Mouse (Mus musculus): ENCODE data around the gene Capzb.

Gene Capzb

DNA sequence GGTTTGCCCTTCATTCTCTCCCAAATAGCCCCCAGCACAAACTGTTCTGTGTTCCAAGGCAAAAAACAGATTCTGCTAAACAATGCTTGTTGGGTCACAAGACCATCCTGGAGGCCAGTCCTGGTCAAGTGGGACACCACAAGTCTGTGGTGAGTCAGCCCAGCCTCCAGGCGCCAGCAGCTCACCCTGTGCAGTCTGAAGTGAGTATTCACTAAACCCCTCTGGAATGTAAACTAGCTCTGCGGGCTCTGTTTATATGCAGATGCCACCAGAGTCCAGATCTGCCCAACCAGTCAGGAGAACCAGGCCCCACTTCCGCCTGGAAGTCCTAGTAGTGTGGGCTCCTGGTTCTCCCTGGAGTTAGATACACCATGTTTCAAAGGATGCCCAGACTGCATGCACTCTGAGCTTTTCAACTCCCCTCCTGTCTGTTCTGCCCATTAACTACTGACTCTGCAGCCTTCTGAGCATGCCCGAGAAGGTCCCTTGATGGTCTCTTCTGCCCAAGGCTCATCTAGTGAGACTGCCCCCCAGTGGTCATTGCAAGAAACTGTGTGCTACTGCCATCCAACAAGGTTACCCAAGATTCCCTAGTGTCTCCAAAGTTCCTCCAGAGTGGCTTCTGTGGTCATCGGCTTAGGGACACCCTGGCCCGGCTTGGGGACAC, 39.9 kb downstream of the Capzb start:
- 0 out of 2 replicates have a peak, but pooled peaks have one; percentile 59 for ATAC-seq (ENCODE audit: insufficient number of reproducible peaks, low FRiP score, low TSS enrichment)

- ATAC-seq (ENCODE audit: insufficient number of reproducible peaks, low FRiP score, low TSS enrichment): no peak
Measured at GRCm38 (mm10) chr4:139233146-139233495, 40.4 kb downstream of the Capzb start.

DNA sequence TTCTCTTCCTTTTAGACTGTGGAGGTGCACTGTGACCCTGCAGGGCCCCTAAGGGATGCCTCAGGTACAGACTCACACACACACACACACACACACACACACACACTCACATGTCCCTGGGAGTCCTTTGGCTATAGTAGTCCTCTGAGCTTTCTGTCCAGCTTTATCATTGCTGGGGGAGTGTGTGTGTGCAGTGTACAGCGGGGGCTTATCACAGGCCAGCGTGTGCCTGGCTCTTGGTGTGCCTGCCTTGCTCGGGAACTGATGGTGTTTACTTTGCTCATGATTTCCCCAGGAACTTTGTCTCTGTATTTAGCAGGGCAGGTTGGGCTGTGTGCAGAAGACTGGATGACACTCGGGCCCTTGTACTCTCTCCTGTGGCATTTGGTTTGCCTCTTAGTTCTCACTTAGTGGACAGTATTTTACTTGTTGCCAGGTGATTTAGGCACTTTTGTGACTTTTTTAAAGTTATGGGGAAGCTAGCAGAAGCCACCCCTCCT, 41.1 kb downstream of the Capzb start:
- ATAC-seq (ENCODE audit: insufficient number of reproducible peaks, low FRiP score, low TSS enrichment): no peak

DNA sequence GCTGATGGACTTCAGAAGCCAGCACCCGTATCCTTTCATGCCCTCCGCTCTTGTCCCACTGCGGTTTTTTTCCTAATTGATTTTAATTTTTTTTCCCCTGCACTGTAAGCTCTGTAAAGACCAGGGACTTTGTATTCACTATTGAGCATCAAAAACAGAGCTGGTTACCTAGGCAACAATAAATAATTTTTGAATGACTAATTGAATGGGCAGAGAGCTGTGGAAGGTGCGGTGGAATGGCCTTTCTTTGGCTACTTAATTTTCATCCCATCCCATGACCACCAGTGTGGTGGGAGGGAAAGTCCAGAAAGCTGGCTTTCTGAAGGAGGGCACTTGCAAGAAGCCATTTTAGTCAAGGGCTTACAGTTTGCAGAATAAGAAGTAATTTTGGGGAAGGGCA, 41.6 kb downstream of the Capzb start:
- no peak for ATAC-seq (ENCODE audit: insufficient number of reproducible peaks, low FRiP score, low TSS enrichment)

GRCm38 (mm10) chr4:139235556-139235955, 42.9 kb downstream of the Capzb start:
- ATAC-seq (ENCODE audit: insufficient number of reproducible peaks, low FRiP score, low TSS enrichment): no peak

DNA sequence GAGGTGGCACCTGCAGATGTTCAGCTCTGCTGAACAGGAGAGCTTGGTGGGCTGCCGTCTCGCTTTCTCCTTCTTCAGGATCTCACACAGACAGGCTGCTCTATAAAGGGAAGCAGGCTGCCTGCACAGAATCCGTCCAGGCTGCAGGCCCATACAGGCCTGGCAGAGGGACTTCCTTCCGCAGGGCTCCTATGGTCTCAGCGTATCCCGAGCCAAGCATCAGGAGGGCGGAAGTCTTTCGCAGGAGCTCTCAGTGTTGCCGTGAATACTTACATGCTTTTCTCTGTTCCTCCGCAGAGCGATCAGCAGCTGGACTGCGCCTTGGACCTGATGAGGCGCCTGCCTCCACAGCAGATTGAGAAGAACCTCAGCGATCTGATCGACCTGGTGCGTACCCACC, 45.9 kb downstream of the Capzb start:
- no peak for ATAC-seq (ENCODE audit: insufficient number of reproducible peaks, low FRiP score, low TSS enrichment)

- ATAC-seq (ENCODE audit: insufficient number of reproducible peaks, low FRiP score, low TSS enrichment): no peak
Measured at GRCm38 (mm10) chr4:139240334-139240733, 47.6 kb downstream of the Capzb start.

DNA sequence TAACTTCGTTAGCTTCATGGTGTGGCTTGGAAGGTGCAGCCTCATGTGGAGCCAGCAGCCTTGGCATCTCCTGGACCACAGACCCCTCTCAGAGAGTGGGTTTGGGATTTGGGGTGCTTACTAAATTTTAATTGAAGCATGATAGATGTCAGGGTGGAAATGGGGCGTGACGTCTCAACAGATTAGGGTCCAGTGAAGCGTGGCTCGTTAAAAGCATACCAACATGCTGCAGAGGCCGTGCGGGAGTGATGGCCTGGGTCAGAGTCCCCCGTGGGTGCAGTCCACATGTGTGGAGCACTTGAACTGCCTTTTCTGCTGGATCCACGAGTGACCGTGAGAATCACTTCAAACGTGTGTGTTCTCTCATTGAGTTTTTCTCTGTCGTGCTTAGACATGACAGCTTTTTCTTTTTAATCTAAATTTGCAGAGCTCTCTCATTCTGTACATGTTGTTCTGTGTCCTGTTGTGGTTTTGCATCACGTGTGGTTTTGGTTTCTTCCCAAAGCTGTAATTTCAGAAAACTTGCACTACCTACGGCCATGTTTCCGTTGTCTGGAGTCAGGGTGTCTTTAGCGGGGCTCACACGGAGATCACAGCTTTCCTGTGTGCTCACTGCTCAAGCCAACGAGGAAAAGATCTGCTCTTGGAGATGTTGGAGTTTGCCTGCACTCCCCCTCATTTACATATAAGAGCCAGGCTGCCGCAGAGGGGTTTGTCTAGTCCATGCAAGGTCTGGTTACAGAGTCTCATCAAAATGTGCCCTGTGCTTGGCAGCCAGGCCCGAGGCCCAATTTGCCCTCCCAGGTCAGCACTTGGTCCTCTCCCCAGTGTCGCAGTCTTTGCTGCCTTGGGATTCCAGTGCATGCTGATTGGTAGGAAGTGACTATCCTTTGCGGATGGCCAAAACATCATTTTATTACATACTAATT, 49.2 kb downstream of the Capzb start:
- ATAC-seq (ENCODE audit: insufficient number of reproducible peaks, low FRiP score, low TSS enrichment): no peak

GRCm38 (mm10) chr4:139242607-139242955, 49.9 kb downstream of the Capzb start:
- no peak for ATAC-seq (ENCODE audit: insufficient number of reproducible peaks, low FRiP score, low TSS enrichment)

- no peak for ATAC-seq (ENCODE audit: insufficient number of reproducible peaks, low FRiP score, low TSS enrichment)
Measured at GRCm38 (mm10) chr4:139244176-139244575, 51.5 kb downstream of the Capzb start.

GRCm38 (mm10) chr4:139244766-139245165, 52.1 kb downstream of the Capzb start:
- ATAC-seq (ENCODE audit: insufficient number of reproducible peaks, low FRiP score, low TSS enrichment): no peak

DNA sequence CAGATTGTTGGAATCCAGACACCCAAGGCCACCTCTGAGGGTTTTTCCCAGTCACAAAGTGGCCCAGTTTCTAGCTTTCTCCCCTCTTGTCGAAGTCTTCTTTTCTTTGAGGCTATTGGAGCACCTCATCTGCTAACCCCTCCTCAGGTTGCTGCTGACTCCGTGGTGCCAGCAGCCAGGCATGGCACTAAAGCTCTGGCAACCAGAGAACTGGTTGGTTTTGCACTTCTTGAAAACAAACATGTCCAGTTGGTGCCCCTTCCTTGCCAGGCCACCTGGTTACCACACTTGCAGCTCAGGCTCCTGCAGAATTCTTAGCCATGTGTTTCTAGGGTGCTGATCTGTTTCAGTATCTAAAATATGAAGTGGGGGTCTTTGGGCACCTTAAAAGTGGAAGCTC, 52.8 kb downstream of the Capzb start:
- ATAC-seq (ENCODE audit: insufficient number of reproducible peaks, low FRiP score, low TSS enrichment): no peak

DNA sequence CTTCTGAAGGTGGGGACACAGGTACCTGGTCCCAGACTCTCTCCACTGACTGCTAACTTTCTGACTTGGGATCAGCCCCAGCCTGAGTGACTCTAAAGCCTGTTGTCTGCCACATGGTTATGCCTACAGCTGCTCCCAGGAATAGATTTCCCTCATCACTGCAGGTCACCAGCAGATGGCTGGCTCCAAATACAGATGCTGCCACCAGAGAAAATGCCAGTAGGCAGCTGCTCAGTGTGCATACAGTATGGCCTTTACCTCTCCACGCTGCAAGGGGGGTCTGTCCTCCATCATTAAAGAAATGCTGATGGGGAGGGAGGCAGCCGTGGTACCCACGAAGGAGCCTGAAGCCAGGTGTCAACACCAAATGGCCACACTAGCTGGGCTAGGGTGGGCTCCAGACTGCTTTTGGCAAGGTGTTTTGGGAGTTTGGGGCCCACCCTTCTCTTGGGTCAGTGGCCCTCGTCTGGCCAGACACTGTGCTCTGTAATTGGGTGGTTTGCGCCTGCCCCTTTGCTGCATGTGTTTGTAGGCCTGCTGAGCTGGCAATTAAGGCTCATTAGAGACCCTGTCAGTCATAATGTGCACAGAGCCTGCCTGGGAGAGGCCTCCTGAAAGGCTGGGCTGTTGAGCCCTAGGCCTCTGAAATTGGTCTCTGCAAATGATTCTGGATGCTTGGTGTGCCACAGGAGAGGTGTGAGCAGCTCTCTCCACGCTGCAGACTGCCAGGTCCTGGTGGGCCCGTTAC, 53.6 kb downstream of the Capzb start:
- no peak for ATAC-seq (ENCODE audit: insufficient number of reproducible peaks, low FRiP score, low TSS enrichment)

- no peak for ATAC-seq (ENCODE audit: insufficient number of reproducible peaks, low FRiP score, low TSS enrichment)
Measured at GRCm38 (mm10) chr4:139247966-139248365, 55.3 kb downstream of the Capzb start.

- ATAC-seq (ENCODE audit: insufficient number of reproducible peaks, low FRiP score, low TSS enrichment): no peak
Measured at GRCm38 (mm10) chr4:139248736-139249135, 56.0 kb downstream of the Capzb start.

GRCm38 (mm10) chr4:139250043-139250442, 57.3 kb downstream of the Capzb start:
- no peak for ATAC-seq (ENCODE audit: insufficient number of reproducible peaks, low FRiP score, low TSS enrichment)

- ATAC-seq (ENCODE audit: insufficient number of reproducible peaks, low FRiP score, low TSS enrichment): no peak
Measured at GRCm38 (mm10) chr4:139250886-139251285, 58.2 kb downstream of the Capzb start.

- peak; percentile 54; the same call in 1 of the 2 replicates for ATAC-seq (ENCODE audit: insufficient number of reproducible peaks, low FRiP score, low TSS enrichment)
Measured at GRCm38 (mm10) chr4:139252051-139252760, 59.5 kb downstream of the Capzb start.

- ATAC-seq (ENCODE audit: insufficient number of reproducible peaks, low FRiP score, low TSS enrichment): no peak
Measured at GRCm38 (mm10) chr4:139253206-139253605, 60.5 kb downstream of the Capzb start.

- no peak for ATAC-seq (ENCODE audit: insufficient number of reproducible peaks, low FRiP score, low TSS enrichment)
Measured at GRCm38 (mm10) chr4:139256146-139256545, 63.4 kb downstream of the Capzb start.

Data from cerebellum, adult (tissue).